Mouse (Mus musculus) stomach, adult 2 months (tissue): Measurements from ENCODE around the gene Gm28047. TPM values are rescaled to one million over a fixed set of nuclear protein-coding genes. Genes with fewer than 3 reads are reported as not detected.

ENCODE experiments used
- polyA plus RNA-seq: library from polyadenylated mRNA; depleted of rRNA; stranded (reverse); fragments of >200 nt; gene quantifications from 2 replicates; pipeline ENCODE4 v1.2.3, GENCODE M21; 2012; rRNA removed

Gm28047 gene
- polyA plus RNA-seq: not detected in 2 replicates

GRCm38 (mm10) chr15:102624970-102625686 is at the start of gene Gm28047, which contains the start of gene Atf7:
Gene Gm28047 (minus strand): TSS chr15:102625067.
Gene Atf7 (minus strand): TSS chr15:102625464.

GRCm38 (mm10) chr15:102672215-102673071 is 47.6 kb upstream of the Gm28047 start, which contains the start of gene Atp5g2:
Gene Atp5g2 (minus strand): TSS chr15:102672352.

DNA sequence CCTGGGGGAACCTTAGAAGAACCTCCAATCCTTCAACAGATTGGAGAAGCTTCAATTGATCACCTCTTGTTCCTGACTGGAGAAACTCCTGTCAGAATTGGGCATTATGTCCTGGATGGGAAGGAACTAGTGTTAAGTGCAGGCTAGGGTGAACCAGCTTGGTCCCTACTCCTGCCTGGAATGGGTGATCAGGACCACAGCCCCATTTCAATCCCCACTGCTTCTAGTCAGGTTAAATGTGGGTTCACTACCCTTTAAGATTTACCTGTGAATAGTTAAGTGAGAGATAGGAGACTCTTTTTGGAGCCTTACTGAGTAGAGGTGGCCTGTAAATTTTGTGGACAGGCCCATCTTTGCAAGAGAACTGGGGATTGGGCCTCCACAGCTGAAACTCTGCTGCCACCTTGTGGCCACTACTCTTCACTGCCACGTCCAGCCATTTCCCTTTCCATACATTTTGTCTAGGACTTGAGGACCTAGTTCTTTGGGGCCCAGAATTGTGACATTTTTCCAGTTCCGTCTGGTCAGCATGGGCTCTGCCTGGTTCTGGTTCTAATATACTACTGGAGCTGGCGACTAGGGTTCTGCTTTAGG is 99.9 kb downstream of the Gm28047 start, which contains the start of gene Npff:
Npff (minus strand) TSS at position 51 of the 594 bp plus-strand sequence.

GRCm38 (mm10) chr15:102517976-102518858 is 106.7 kb downstream of the Gm28047 start, which contains the start of gene Tarbp2:
Gene Tarbp2 (plus strand): TSS chr15:102518192.

DNA sequence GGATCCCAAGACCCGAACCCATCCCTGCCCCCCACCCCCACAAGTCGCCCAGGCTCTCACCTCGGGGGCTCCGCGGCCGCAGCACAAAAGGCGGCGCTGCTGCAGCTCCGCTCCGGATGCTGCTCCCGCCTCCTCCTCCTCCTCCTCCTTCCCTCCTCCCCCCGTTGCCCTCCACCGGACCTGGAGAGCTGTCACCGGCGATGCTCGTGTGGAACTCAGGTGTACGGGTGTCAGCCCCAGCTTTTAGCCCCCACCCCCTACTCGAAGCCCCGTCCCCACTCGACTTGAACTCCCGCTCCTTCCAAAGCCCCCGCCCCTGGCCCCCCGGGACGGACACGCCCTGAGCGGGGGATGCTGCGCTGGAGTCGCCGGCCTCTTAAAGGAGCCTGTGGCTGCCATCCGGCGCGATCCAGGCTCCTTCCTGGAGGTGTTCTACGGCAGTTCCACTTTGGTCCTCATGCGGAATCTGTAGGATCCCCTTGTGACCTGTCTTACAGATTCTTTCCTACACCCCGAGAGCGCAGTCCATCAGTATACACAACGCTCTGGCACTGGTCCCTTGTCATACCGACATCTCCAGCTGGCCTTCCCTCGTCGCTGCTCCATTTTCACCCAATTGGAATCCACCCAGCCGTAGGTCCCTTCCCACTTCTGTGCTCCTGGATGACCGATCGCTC is 108.0 kb downstream of the Gm28047 start, which contains the start of gene Map3k12:
Map3k12 (minus strand) TSS at position 337 of the 677 bp plus-strand sequence.

DNA sequence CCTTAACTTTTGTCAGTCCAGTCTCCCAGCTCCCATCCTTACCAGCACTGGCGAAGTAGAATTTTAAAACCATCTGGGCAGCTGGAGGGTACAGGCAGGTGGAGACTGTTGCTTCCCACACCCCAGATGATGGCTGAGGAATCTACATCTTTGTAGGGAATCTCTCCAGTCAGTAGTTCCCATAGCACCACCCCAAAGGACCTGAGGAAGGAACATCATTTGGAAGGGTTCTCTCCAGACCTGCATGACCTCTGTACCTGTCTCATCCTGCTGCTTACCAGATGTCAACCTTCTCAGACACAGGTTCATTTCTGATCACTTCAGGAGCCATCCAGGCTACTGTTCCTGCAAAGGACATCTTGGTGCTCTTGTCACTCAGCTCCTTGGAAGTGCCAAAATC is 121.4 kb downstream of the Gm28047 start, which contains the start of gene Gm10337:
Gm10337 (plus strand) TSS at position 276 of the 400 bp plus-strand sequence.

Other genes with a start within 250 kb of the Gm28047 start
- gene Sp1, start 218.9 kb downstream of the Gm28047 start, polyA plus RNA-seq: 2.7 and 7.2 TPM in 2 replicates
- 2.6 and 6.6 TPM in 2 replicates for gene Amhr2, start 179.7 kb downstream of the Gm28047 start, polyA plus RNA-seq
- 485 and 586 TPM in 2 replicates for gene Prr13, start 166.0 kb downstream of the Gm28047 start, polyA plus RNA-seq
- 195 and 199 TPM in 2 replicates for gene Pcbp2, start 154.5 kb downstream of the Gm28047 start, polyA plus RNA-seq
- gene Gm10337, start 121.3 kb downstream of the Gm28047 start, polyA plus RNA-seq: not detected in 2 replicates
- 1.8 and 2.4 TPM in 2 replicates for gene Map3k12, start 108.0 kb downstream of the Gm28047 start, polyA plus RNA-seq
- gene Tarbp2, start 106.9 kb downstream of the Gm28047 start, polyA plus RNA-seq: 52.2 and 62.0 TPM in 2 replicates
- 2.6 and 5.3 TPM in 2 replicates for gene Npff, start 100.1 kb downstream of the Gm28047 start, polyA plus RNA-seq
- gene Atf7, start 397 bp upstream of the Gm28047 start, polyA plus RNA-seq: 15.2 and 41.1 TPM in 2 replicates
- gene Atp5g2, start 47.3 kb upstream of the Gm28047 start, polyA plus RNA-seq: 463 and 574 TPM in 2 replicates
- 13.2 and 17.4 TPM in 2 replicates for gene Calcoco1, start 97.1 kb upstream of the Gm28047 start, polyA plus RNA-seq